Mouse (Mus musculus): ENCODE data around the gene Grhpr. TPM values are rescaled to one million over a fixed set of nuclear protein-coding genes. Genes with fewer than 3 reads are reported as not detected.
A peak's percentile ranks its signal among the peaks of the same experiment; 100 is the strongest.
"Not testable (repeated sequence)": the region's sequence is repeated elsewhere in the genome, so short reads cannot be mapped to it uniquely, and the experiment has no call there.

Gene Grhpr
- total and polyA plus RNA-seq, 3 experiments = 76.6 to 204 (median 107) TPM

- no peaks in the 10 kb centered on the region for H3K27me3 ChIP-seq (replicated peaks)
- peak overlapping the region in 2 of 3 experiments; percentile 3 to 84 for H3K4me3 ChIP-seq (replicated peaks in 1 of 3; ENCODE audit: low read depth in 2 of 3, low read length in 2 of 3, poor library complexity in 1 of 3)
- no peaks in the 10 kb centered on the region for H3K9me3 ChIP-seq (replicated peaks; ENCODE audit: low read length)
- no peak overlapping the region for H3K9ac ChIP-seq (ENCODE audit: insufficient read depth, low read depth)
- no peak overlapping the region for H3K4me2 ChIP-seq (ENCODE audit: insufficient read depth, low read depth, poor library complexity, severe bottlenecking)
- TF ChIP-seq MEF2A (IDR thresholded peaks at IDR 0.05; ENCODE audit: borderline replicate concordance, low read depth, low read length) = no peak
- TF ChIP-seq CTCF (conservative IDR thresholded peaks at IDR 0.05 in 1 of 2, IDR thresholded peaks at IDR 0.05 in 1 of 2; ENCODE audit: low read depth in 2 of 2, low read length in 2 of 2) = no peak
- TF ChIP-seq ZKSCAN1 (IDR thresholded peaks at IDR 0.05; ENCODE audit: borderline replicate concordance, low read depth, low read length) = no peak
- no peak for TF ChIP-seq RCOR1 (conservative IDR thresholded peaks at IDR 0.05; ENCODE audit: low read depth, low read length)
- TF ChIP-seq TCF12 (IDR thresholded peaks at IDR 0.05; ENCODE audit: low read depth, low read length) = no peak
- TF ChIP-seq USF1 (IDR thresholded peaks at IDR 0.05; ENCODE audit: low read depth, low read length) = no peak
- no peak for TF ChIP-seq TBP (conservative IDR thresholded peaks at IDR 0.05; ENCODE audit: low read depth, low read length)
- TF ChIP-seq EP300 (IDR thresholded peaks at IDR 0.05; ENCODE audit: low read length) = no peak
- no peak for TF ChIP-seq MXI1 (IDR thresholded peaks at IDR 0.05; ENCODE audit: low read depth, low read length)
- TF ChIP-seq JUND (conservative IDR thresholded peaks at IDR 0.05; ENCODE audit: low read depth, low read length) = no peak
- no peak for TF ChIP-seq JUN (IDR thresholded peaks at IDR 0.05; ENCODE audit: insufficient read depth, low read depth, low read length)
- no peak for TF ChIP-seq CHD1 (IDR thresholded peaks at IDR 0.05; ENCODE audit: low read depth, low read length)
- no peaks in the 10 kb centered on the region for H3K79me2 ChIP-seq (replicated peaks; ENCODE audit: control insufficient read depth, extremely low read depth, insufficient read depth, poor library complexity, severe bottlenecking)
- peaks cover 17 to 73% of the 10 kb centered on the region in 2 experiments for H3K4me1 ChIP-seq (ENCODE audit: control insufficient read depth in 1 of 2, insufficient read depth in 2 of 2)
- H3K36me3 ChIP-seq (replicated peaks in 1 of 2; ENCODE audit: control insufficient read depth in 1 of 2, insufficient read depth in 1 of 2, low read length in 1 of 2) = peaks cover 19 to 54% of the 10 kb centered on the region in 2 experiments
- no peak overlapping the region for H3K27ac ChIP-seq (ENCODE audit: insufficient read depth, low read depth)
- in situ Hi-C loops (cut with MboI; ENCODE audit: low pct_ligation_motif_present, low pct_unique_long_range_greater_than_20kb, low sequenced_read_pairs) (no loop called here), dilution Hi-C loops (cut with MboI; ENCODE audit: extremely low pct_ligation_motif_present, extremely low pct_unique_long_range_greater_than_20kb, low sequenced_read_pairs) (no loop called here)
- DNase-seq (ENCODE audit: extremely low read depth) = no peak
Measured at GRCm38 (mm10) chr4:44983131-44983740, 2.0 kb downstream of the Grhpr start.

DNA sequence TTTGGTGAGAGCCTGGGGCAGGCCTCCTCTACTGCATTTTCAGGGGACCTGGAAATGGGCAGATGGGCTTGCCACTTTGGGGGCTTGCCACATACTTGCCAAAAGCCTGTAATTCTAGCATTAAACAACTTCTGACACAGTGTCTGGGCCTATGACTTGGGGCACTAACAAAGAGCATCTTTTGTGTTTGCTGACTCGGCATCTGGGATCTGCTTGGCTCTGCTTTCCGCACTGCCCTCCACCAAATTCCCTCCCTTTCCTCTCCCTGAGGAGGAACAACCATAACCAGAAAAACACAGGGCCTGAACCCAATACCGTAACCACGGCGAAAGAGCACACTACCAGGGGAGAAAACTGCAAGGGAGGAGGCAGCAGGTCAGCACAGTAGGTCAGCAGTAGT lies 9.4 kb downstream of the Grhpr start:
- Histone ChIP-seq H3K9ac (ENCODE audit: insufficient read depth, low read depth) (no peak overlapping the region), H3K4me3 (replicated peaks in 1 of 3; ENCODE audit: low read depth in 2 of 3, low read length in 2 of 3, poor library complexity in 1 of 3) (no peak overlapping the region), H3K36me3 (replicated peaks in 1 of 2; ENCODE audit: control insufficient read depth in 1 of 2, insufficient read depth in 1 of 2, low read length in 1 of 2) (peaks cover 61 to 82% of the 10 kb centered on the region in 2 experiments), H3K27ac (ENCODE audit: insufficient read depth, low read depth) (no peak overlapping the region), H3K79me2 (replicated peaks; ENCODE audit: control insufficient read depth, extremely low read depth, insufficient read depth, poor library complexity, severe bottlenecking) (no peaks in the 10 kb centered on the region), H3K4me1 (ENCODE audit: control insufficient read depth in 1 of 2, insufficient read depth in 2 of 2) (peaks cover 0 to 26% of the 10 kb centered on the region in 2 experiments; a peak in 2 of 4 replicates), H3K9me3 (replicated peaks; ENCODE audit: low read length) (no peaks in the 10 kb centered on the region), H3K4me2 (ENCODE audit: insufficient read depth, low read depth, poor library complexity, severe bottlenecking) (no peak overlapping the region), H3K27me3 (replicated peaks) (no peaks in the 10 kb centered on the region)
- dilution Hi-C loops (cut with MboI; ENCODE audit: extremely low pct_ligation_motif_present, extremely low pct_unique_long_range_greater_than_20kb, low sequenced_read_pairs) = no loop called here
- no peak for DNase-seq (ENCODE audit: extremely low read depth)
- in situ Hi-C loops (cut with MboI; ENCODE audit: low pct_ligation_motif_present, low pct_unique_long_range_greater_than_20kb, low sequenced_read_pairs) = no loop called here
- TF ChIP-seq BHLHE40 (IDR thresholded peaks at IDR 0.05; ENCODE audit: low read depth, low read length) = no peak
- peak; percentile 71 for TF ChIP-seq MAFK (IDR thresholded peaks at IDR 0.05; ENCODE audit: insufficient replicate concordance, low read length)

GRCm38 (mm10) chr4:44992330-44992729 lies 11.1 kb downstream of the Grhpr start:
- H3K9ac ChIP-seq (ENCODE audit: insufficient read depth, low read depth); H3K4me2 ChIP-seq (ENCODE audit: insufficient read depth, low read depth, poor library complexity, severe bottlenecking); H3K4me3 ChIP-seq (replicated peaks in 1 of 3; ENCODE audit: low read depth in 2 of 3, low read length in 2 of 3, poor library complexity in 1 of 3); dilution Hi-C loops (cut with MboI; ENCODE audit: extremely low pct_ligation_motif_present, extremely low pct_unique_long_range_greater_than_20kb, low sequenced_read_pairs); H3K27me3 ChIP-seq (replicated peaks); H3K79me2 ChIP-seq (replicated peaks; ENCODE audit: control insufficient read depth, extremely low read depth, insufficient read depth, poor library complexity, severe bottlenecking); H3K9me3 ChIP-seq (replicated peaks; ENCODE audit: low read length); in situ Hi-C loops (cut with MboI; ENCODE audit: low pct_ligation_motif_present, low pct_unique_long_range_greater_than_20kb, low sequenced_read_pairs); DNase-seq (ENCODE audit: extremely low read depth); H3K27ac ChIP-seq (ENCODE audit: insufficient read depth, low read depth): not testable (repeated sequence)
- Histone ChIP-seq H3K4me1 (ENCODE audit: control insufficient read depth in 1 of 2, insufficient read depth in 2 of 2) (peaks cover 0 to 20% of the 10 kb centered on the region in 2 experiments; a peak in 1 of 4 replicates), H3K36me3 (replicated peaks in 1 of 2; ENCODE audit: control insufficient read depth in 1 of 2, insufficient read depth in 1 of 2, low read length in 1 of 2) (peaks cover 55 to 73% of the 10 kb centered on the region in 2 experiments)

GRCm38 (mm10) chr4:44993179-44993578 lies 12.0 kb downstream of the Grhpr start:
- not testable (repeated sequence) for H3K27ac ChIP-seq (ENCODE audit: insufficient read depth, low read depth)

More at GRCm38 (mm10) chr4:44993179-44993578, 12.0 kb downstream of the Grhpr start:
- DNase-seq (ENCODE audit: extremely low read depth); H3K27me3 ChIP-seq (replicated peaks); H3K9me3 ChIP-seq (replicated peaks; ENCODE audit: low read length); H3K4me2 ChIP-seq (ENCODE audit: insufficient read depth, low read depth, poor library complexity, severe bottlenecking); in situ Hi-C loops (cut with MboI; ENCODE audit: low pct_ligation_motif_present, low pct_unique_long_range_greater_than_20kb, low sequenced_read_pairs); dilution Hi-C loops (cut with MboI; ENCODE audit: extremely low pct_ligation_motif_present, extremely low pct_unique_long_range_greater_than_20kb, low sequenced_read_pairs); H3K79me2 ChIP-seq (replicated peaks; ENCODE audit: control insufficient read depth, extremely low read depth, insufficient read depth, poor library complexity, severe bottlenecking); H3K9ac ChIP-seq (ENCODE audit: insufficient read depth, low read depth); H3K4me3 ChIP-seq (replicated peaks in 1 of 3; ENCODE audit: low read depth in 2 of 3, low read length in 2 of 3, poor library complexity in 1 of 3): not testable (repeated sequence)
- H3K36me3 ChIP-seq (replicated peaks in 1 of 2; ENCODE audit: control insufficient read depth in 1 of 2, insufficient read depth in 1 of 2, low read length in 1 of 2) = peaks cover 51 to 72% of the 10 kb centered on the region in 2 experiments
- H3K4me1 ChIP-seq (ENCODE audit: control insufficient read depth in 1 of 2, insufficient read depth in 2 of 2) = peaks cover 0 to 20% of the 10 kb centered on the region in 2 experiments; a peak in 1 of 4 replicates
